Mouse (Mus musculus): ENCODE results near the gene Olfr56.

GRCm38 (mm10) chr11:49154077-49154476 lies 175.4 kb downstream of the Olfr56 start, which contains the start of gene Olfr1394:
- TF ChIP-seq POLR2A (IDR thresholded peaks at IDR 0.05; ENCODE audit: borderline replicate concordance, insufficient read depth, low read length), result no peak
- TF ChIP-seq CTCF (IDR thresholded peaks at IDR 0.05; ENCODE audit: borderline replicate concordance, insufficient read depth, low read depth, low read length), result no peak

Measured in cerebellum, adult 2 months (tissue).